Mouse (Mus musculus) ES-E14 (cell line): ENCODE measurements around the gene Zfp771.
A peak's percentile ranks its signal among the peaks of the same experiment; 100 is the strongest.

Experiments
- CHD2 ChIP-seq: IDR thresholded peaks from 2 replicates; pipeline ENCODE4 v1.6.1; 2014; ENCODE audit warnings: mild to moderate bottlenecking, low read depth, low read length, inconsistent platforms
- HCFC1 ChIP-seq: IDR thresholded peaks from 2 replicates; pipeline ENCODE4 v1.6.1; 2012; ENCODE audit warnings: low read length, inconsistent platforms, borderline replicate concordance; ENCODE audit not compliant: insufficient read depth
- MAFK ChIP-seq: IDR thresholded peaks from 2 replicates; pipeline ENCODE4 v1.6.1; 2014; ENCODE audit warnings: mild to moderate bottlenecking, low read depth, low read length, inconsistent platforms; ENCODE audit not compliant: insufficient read depth
- ZC3H11A ChIP-seq: IDR thresholded peaks from 2 replicates; pipeline ENCODE4 v1.6.1; 2012; ENCODE audit warnings: low read depth, mild to moderate bottlenecking, inconsistent platforms, low read length, borderline replicate concordance
- ZNF384 ChIP-seq: IDR thresholded peaks from 2 replicates; pipeline ENCODE4 v1.6.1; 2012; ENCODE audit warnings: low read depth, low read length, inconsistent platforms

GRCm38 (mm10) chr7:127243870-127244657 lies at the start of gene Zfp771:
- TF ChIP-seq MAFK: no peak
- no peak for TF ChIP-seq ZNF384
- 0 out of 2 replicates have a peak, but pooled peaks have one; percentile 21 for TF ChIP-seq HCFC1
- TF ChIP-seq ZC3H11A: no peak
- no peak for TF ChIP-seq CHD2
